Mouse (Mus musculus) stomach, postnatal 0 days (tissue): ENCODE measurements at regions not wholly inside any gene's neighbourhood (a gene's known extent, or its start where the extent isn't known, plus 50 kb on each side); places are given as distances from the start of the nearest gene placed in this dataset.

Source experiments
- ATAC-seq: fragments of 200-750 bp; cut with Nextera tagmentation; 2 replicates; pipeline ENCODE4 v1.8.0; 2017; ENCODE audit not compliant: low FRiP score, low TSS enrichment
- DNase-seq: peaks from one replicate; pipeline ENCODE4 v3.0.0-alpha.2; 2016; ENCODE audit warnings: low spot score
- H3K27ac ChIP-seq: fragments of 300-500 bp; sonication (generic); replicated peaks from 2 replicates; pipeline ENCODE4 v1.5.1; 2014; ENCODE audit warnings: mild to moderate bottlenecking, control low read depth
- H3K27me3 ChIP-seq: fragments of 300-500 bp; sonication (generic); 2 replicates; pipeline ENCODE4 v1.6.1; 2014; ENCODE audit warnings: low read length; ENCODE audit not compliant: control insufficient read depth, insufficient read depth
- H3K36me3 ChIP-seq: fragments of 300-500 bp; sonication (generic); 2 replicates; pipeline ENCODE4 v1.6.1; 2014; ENCODE audit warnings: low read length, mixed read lengths; ENCODE audit not compliant: control insufficient read depth, insufficient read depth
- H3K4me1 ChIP-seq: fragments of 300-500 bp; sonication (generic); replicated peaks from 2 replicates; pipeline ENCODE4 v1.6.1; 2014; ENCODE audit warnings: antibody characterized with exemption; ENCODE audit not compliant: control insufficient read depth, insufficient read depth
- H3K4me2 ChIP-seq: fragments of 300-500 bp; sonication (generic); replicated peaks from 2 replicates; pipeline ENCODE4 v1.6.1; 2014; ENCODE audit warnings: low read depth, mild to moderate bottlenecking, control low read depth, moderate library complexity
- H3K4me3 ChIP-seq: fragments of 300-500 bp; sonication (generic); 2 replicates; pipeline ENCODE4 v1.5.1; 2014; ENCODE audit warnings: low read depth, low read length, control low read depth
- H3K9ac ChIP-seq: fragments of 300-500 bp; sonication (generic); 2 replicates; pipeline ENCODE4 v1.6.1; 2014; ENCODE audit warnings: mild to moderate bottlenecking, low read length, control low read depth, mixed read lengths
- H3K9me3 ChIP-seq: fragments of 300-500 bp; sonication (generic); 2 replicates; pipeline ENCODE4 v1.6.1; 2016; ENCODE audit warnings: low read length; ENCODE audit not compliant: control insufficient read depth
- CTCF ChIP-seq: IDR thresholded peaks from 2 replicates; pipeline ENCODE4 v1.5.1; 2016; ENCODE audit warnings: antibody characterized with exemption, low read depth, mild to moderate bottlenecking, moderate library complexity
- EP300 ChIP-seq: optimal IDR thresholded peaks from 2 replicates; pipeline ENCODE3; 2016; ENCODE audit warnings: antibody characterized with exemption
- WGBS: fragments of 180-500 bp; shearing (Covaris S2); extraction: QIAGEN DNeasy Blood & Tissue Kit; methylation state at CpG from one replicate; pipeline ENCODE4 v1.1.7; 2014; 5-methylcytosine and 5-hydroxymethylcytosine counted together

DNA sequence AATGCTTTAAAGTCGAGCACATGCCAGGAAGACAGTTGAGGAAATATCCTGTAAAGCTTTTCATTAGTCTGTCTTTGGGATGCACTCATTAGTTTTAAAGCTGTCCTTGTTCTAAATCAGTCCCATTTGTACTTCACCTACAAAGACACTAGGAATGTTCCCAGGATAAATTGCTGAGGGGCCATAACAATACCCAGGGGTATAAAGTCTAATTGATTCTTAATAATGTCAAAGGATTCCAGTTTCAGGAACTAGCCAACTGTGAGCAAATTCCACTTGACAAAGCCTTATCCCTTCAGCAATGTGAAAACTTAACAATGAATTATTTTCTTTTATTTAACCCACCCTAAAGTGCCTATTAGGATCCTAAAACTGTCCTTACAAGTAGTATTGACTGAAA lies 267.7 kb upstream of the 1700008P02Rik start:
- H3K4me3 ChIP-seq, result no peak overlapping the region
- DNase-seq (no peak), ATAC-seq (no peak)
- WGBS, result 60% methylated on average over 1 of the region's 1 CpGs
- no peaks in the 10 kb centered on the region for H3K36me3 ChIP-seq
- no peak for TF ChIP-seq CTCF
- no peak for TF ChIP-seq EP300
- no peaks in the 10 kb centered on the region for H3K27me3 ChIP-seq
- H3K9ac ChIP-seq, result no peak overlapping the region
- H3K4me2 ChIP-seq, result no peak overlapping the region
- H3K27ac ChIP-seq, result no peak overlapping the region
- no peaks in the 10 kb centered on the region for H3K4me1 ChIP-seq
- H3K9me3 ChIP-seq, result no peaks in the 10 kb centered on the region

DNA sequence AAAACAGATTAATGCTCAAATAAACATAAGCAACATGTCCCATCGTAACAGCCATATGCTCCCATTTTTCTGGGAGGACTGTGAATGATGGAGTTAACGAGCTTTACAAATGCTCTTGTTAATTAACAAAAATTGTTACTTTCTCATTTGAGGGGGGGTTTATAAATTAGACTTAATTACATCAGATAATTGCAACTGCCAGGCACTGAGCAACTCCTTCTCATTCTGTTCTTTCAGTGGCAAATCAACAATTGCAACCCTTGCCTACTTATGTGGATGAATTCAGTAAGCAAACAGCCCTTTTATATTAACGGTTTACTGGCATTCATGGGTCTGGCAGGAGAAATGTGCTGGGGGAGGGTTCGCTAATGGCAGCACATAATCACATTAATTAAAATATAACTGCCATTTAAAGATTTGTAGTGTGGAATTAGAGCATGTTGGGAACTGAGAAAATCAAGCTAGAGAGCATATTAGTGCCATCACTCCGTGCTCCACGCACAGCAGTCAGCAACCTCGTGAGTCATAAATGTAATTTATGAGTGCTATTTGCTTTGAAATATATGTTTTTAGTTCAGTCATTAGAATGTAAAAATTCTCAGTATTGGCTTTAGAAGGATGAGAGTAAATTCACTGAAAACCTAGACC lies 266.9 kb upstream of the 1700008P02Rik start:
- Histone ChIP-seq H3K9me3 (no peaks in the 10 kb centered on the region), H3K4me2 (no peak overlapping the region), H3K9ac (no peak overlapping the region), H3K4me3 (no peak overlapping the region), H3K27me3 (no peaks in the 10 kb centered on the region), H3K4me1 (no peaks in the 10 kb centered on the region), H3K36me3 (no peaks in the 10 kb centered on the region), H3K27ac (no peak overlapping the region)
- 71% methylated on average over 7 of the region's 7 CpGs for WGBS
- ATAC-seq (no peak), DNase-seq (no peak)
- no peak for TF ChIP-seq CTCF

DNA sequence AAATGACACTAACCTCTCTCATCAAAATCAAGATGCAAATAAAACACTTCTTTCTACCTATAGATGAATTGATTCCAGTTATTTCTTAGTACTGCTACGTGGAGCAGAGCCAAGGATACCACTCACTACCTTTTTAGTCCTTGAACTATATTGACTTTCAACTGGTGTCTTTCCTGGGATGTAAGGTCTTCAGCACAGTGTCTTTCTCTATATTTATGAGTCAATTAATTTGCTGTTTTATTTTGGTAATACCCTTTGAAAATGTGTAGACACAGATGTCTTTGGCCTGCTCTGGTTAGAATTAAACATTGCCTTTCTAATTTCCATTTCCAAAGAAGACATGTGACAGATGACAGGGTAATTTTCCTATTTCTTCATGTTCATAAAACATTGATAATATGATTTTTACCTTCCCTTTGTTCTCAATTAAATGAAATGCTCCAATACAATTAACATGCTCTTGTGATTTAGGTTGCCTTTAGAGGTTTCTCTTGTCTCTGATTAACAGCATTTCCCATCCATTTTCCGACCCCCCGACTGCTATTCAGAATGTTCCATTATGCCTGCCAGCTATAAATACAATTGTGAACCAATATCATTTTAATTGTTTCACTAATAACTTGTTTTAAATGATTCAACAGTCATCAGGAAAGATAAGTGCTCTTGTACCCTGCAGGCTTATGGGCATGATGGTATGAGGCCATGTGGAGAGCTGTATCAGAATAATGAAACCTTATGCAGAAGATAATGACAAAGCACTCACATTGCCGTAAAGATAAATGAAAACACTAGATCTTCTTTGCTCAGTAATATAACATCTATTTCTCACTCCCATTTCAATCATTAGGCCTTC lies 266.2 kb upstream of the 1700008P02Rik start:
- DNase-seq (no peak), ATAC-seq (no peak)
- WGBS, result 77% methylated on average over 4 of the region's 4 CpGs
- no peak overlapping the region for H3K9ac ChIP-seq
- H3K4me1 ChIP-seq, result no peaks in the 10 kb centered on the region
- H3K4me3 ChIP-seq, result no peak overlapping the region
- H3K36me3 ChIP-seq, result no peaks in the 10 kb centered on the region
- no peaks in the 10 kb centered on the region for H3K27me3 ChIP-seq
- H3K27ac ChIP-seq, result no peak overlapping the region
- no peak overlapping the region for H3K4me2 ChIP-seq
- H3K9me3 ChIP-seq, result no peaks in the 10 kb centered on the region
- TF ChIP-seq EP300 (no peak), CTCF (no peak)

DNA sequence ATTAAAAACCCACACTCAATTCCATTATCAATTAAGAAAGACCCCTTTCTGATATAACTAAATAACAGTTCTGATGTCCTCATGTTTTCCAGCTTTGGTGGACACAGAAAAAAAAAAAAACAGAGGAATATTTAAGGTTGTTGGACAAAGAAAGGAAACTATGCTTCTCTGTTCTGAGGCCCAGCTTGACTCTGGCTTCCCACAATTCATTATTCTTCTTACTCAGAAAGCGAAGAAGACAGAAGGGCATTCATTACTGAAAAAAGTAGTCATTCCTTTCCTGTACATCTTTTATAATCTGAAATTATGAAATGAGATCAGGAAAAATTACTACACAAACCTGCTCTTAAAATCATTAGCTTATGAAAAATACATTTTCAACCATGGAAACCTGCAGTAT lies 263.2 kb upstream of the 1700008P02Rik start:
- H3K4me2 ChIP-seq, result no peak overlapping the region
- H3K27me3 ChIP-seq, result no peaks in the 10 kb centered on the region
- H3K36me3 ChIP-seq, result no peaks in the 10 kb centered on the region
- no peak for ATAC-seq
- H3K9me3 ChIP-seq, result no peaks in the 10 kb centered on the region
- no peaks in the 10 kb centered on the region for H3K4me1 ChIP-seq
- no peak overlapping the region for H3K9ac ChIP-seq
- no peak overlapping the region for H3K27ac ChIP-seq
- 76% methylated on average over 1 of the region's 1 CpGs for WGBS
- H3K4me3 ChIP-seq, result no peak overlapping the region
- DNase-seq, result no peak
- TF ChIP-seq CTCF (no peak), EP300 (no peak)

DNA sequence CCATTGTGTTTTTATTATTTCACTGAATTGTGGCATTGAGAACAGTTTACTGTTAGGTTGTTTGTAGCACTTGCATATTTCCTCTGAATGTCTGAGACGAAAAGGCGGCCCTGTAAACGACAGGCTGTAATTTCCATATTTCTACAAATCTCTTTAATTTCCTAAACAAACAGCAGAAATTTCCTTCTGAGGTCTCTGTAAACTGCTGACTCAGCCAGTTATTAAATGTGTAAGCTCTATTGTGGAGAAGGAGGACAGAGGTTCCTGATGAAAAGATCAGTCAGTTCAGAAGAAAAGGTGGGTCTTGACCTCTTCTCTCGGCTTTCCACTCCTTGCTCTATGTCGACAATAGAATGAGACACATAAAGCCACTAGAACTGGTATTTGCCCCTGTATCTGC lies 256.0 kb upstream of the 1700008P02Rik start:
- 80% methylated on average over 5 of the region's 5 CpGs for WGBS
- TF ChIP-seq EP300, result no peak
- no peak for TF ChIP-seq CTCF

DNA sequence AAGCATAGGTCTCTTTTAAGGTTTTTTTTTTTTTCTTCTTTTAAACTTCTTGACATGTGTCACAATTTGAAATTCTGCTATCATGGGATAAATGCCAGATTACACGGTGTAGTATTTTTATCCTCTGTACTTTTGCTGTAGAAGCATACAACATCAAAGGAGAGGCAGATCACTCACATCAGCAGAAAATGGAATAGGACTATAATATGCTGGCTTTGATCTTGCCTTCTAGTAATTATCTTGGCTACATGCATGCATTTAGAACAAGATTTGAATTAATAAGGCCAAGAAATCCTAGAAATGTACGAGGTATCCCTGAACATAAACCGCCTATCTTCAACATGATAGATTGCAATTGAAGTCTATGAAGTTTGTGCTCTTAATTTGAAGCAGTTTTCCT lies 251.9 kb upstream of the 1700008P02Rik start:
- no peaks in the 10 kb centered on the region for H3K4me1 ChIP-seq
- no peak overlapping the region for H3K4me2 ChIP-seq
- no peaks in the 10 kb centered on the region for H3K27me3 ChIP-seq
- no peaks in the 10 kb centered on the region for H3K9me3 ChIP-seq
- ATAC-seq (no peak), DNase-seq (no peak)
- H3K27ac ChIP-seq, result no peak overlapping the region
- no peak overlapping the region for H3K9ac ChIP-seq
- no peak for TF ChIP-seq EP300
- TF ChIP-seq CTCF, result no peak
- 64% methylated on average over 3 of the region's 3 CpGs for WGBS
- H3K36me3 ChIP-seq, result no peaks in the 10 kb centered on the region
- no peak overlapping the region for H3K4me3 ChIP-seq

More for the DNA sequence above, 256.0 kb upstream of the 1700008P02Rik start:
- ATAC-seq (no peak), DNase-seq (no peak)
- Histone ChIP-seq H3K9me3 (no peaks in the 10 kb centered on the region), H3K36me3 (no peaks in the 10 kb centered on the region), H3K4me3 (no peak overlapping the region), H3K9ac (no peak overlapping the region), H3K27me3 (no peaks in the 10 kb centered on the region), H3K27ac (no peak overlapping the region), H3K4me2 (no peak overlapping the region), H3K4me1 (no peaks in the 10 kb centered on the region)
